Mouse (Mus musculus): ENCODE data around the gene Ndufa4.

- TF ChIP-seq CTCF (IDR thresholded peaks at IDR 0.05; ENCODE audit: borderline replicate concordance, insufficient read depth, low read depth, low read length) (no peak), POLR2A (IDR thresholded peaks at IDR 0.05; ENCODE audit: borderline replicate concordance, insufficient read depth, low read length) (0 out of 2 replicates have a peak, but pooled peaks have one; percentile 3)
Observed at GRCm38 (mm10) chr6:11926082-11926595, 18.8 kb upstream of the Ndufa4 start.
